Mouse (Mus musculus): ENCODE data around the gene Ptpn14. TPM values are rescaled to one million over a fixed set of nuclear protein-coding genes. Genes with fewer than 3 reads are reported as not detected.

The Ptpn14 gene
- polyA plus RNA-seq, 1 experiment from 2014 or later, result 9.6 TPM

DNA sequence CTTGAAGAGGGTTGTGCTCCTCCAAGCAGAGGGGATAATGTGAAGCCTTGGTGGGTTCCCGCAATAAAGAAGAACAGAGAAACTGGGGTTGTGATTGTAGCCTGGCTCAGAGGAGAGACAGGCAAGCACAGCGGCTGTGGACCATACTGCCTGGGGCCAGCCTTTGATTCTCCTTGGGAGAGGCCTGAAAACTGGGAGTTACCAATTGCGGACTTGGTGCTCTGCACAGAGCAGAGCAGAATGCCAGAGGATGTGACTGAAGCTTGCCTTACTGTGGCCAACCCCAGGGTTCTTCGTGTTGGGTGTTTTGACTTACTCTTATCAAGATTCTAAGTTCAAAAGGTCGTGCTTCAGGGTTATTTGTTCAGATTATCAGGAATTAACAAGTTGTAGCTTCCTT, 92.0 kb downstream of the Ptpn14 start:
- 53% methylated on average over 5 of the region's 5 CpGs for WGBS
- Histone ChIP-seq H3K4me3 (ENCODE audit: low read length) (no peak overlapping the region), H3K27ac (ENCODE audit: low read length) (peak overlapping the region; percentile 46; the same call in 1 of the 2 replicates), H3K36me3 (ENCODE audit: control insufficient read depth, insufficient read depth) (peaks cover 9% of the 10 kb centered on the region), H3K9me3 (replicated peaks; ENCODE audit: control insufficient read depth, low read length) (peaks cover 2% of the 10 kb centered on the region; the same call in 1 of the 2 replicates), H3K9ac (ENCODE audit: low read length) (no peak overlapping the region), H3K27me3 (ENCODE audit: control insufficient read depth, insufficient read depth, low read length) (no peaks in the 10 kb centered on the region), H3K4me2 (ENCODE audit: low read depth, low read length) (no peak overlapping the region), H3K4me1 (ENCODE audit: control insufficient read depth, insufficient read depth, low read length) (peaks cover 42% of the 10 kb centered on the region)
- no peak for ATAC-seq (replicated peaks; ENCODE audit: extremely low read depth, insufficient read depth, low FRiP score)

- H3K36me3 ChIP-seq (ENCODE audit: control insufficient read depth, insufficient read depth), result peaks cover 23% of the 10 kb centered on the region
- no peak for ATAC-seq (replicated peaks; ENCODE audit: extremely low read depth, insufficient read depth, low FRiP score)
- H3K4me3 ChIP-seq (ENCODE audit: low read length), result no peak overlapping the region
- H3K27ac ChIP-seq (ENCODE audit: low read length), result peak overlapping the region; percentile 39; the same call in 1 of the 2 replicates
- peaks cover 16% of the 10 kb centered on the region for H3K4me1 ChIP-seq (ENCODE audit: control insufficient read depth, insufficient read depth, low read length)
- 65% methylated on average over 5 of the region's 5 CpGs for WGBS
- no peaks in the 10 kb centered on the region for H3K27me3 ChIP-seq (ENCODE audit: control insufficient read depth, insufficient read depth, low read length)
- H3K4me2 ChIP-seq (ENCODE audit: low read depth, low read length), result no peak overlapping the region
- peaks cover 2% of the 10 kb centered on the region; the same call in 1 of the 2 replicates for H3K9me3 ChIP-seq (replicated peaks; ENCODE audit: control insufficient read depth, low read length)
- no peak overlapping the region for H3K9ac ChIP-seq (ENCODE audit: low read length)
These were observed 96.4 kb downstream of the Ptpn14 start for GRCm38 (mm10) chr1:189824436-189824835.

DNA sequence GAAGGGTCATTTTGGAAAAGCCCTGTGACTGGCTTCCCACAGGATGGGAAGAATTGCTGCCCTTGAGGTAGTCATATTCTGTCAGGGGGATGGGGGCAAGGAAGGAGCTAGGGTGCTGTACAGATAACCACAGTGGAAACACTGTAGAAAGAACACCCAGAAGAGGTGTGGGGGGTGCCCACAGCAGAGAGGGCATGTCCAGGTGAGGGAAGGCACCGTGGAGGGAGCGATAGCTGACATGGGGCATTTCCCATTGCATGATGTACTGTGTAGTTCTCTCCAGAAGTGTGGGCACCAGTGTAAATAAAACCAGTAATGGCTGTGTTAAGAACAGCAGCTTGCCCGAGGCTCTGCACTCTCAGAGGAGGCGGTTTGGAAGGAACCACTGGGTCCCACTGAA, 102.3 kb downstream of the Ptpn14 start:
- no peak overlapping the region for H3K4me3 ChIP-seq (ENCODE audit: low read length)
- peak; percentile 16; the same call in 1 of the 2 replicates for ATAC-seq (replicated peaks; ENCODE audit: extremely low read depth, insufficient read depth, low FRiP score)
- H3K9ac ChIP-seq (ENCODE audit: low read length), result peak overlapping the region; percentile 19; the same call in 1 of the 2 replicates
- H3K9me3 ChIP-seq (replicated peaks; ENCODE audit: control insufficient read depth, low read length), result no peaks in the 10 kb centered on the region
- peaks cover 7% of the 10 kb centered on the region for H3K4me1 ChIP-seq (ENCODE audit: control insufficient read depth, insufficient read depth, low read length)
- H3K36me3 ChIP-seq (ENCODE audit: control insufficient read depth, insufficient read depth), result peaks cover 16% of the 10 kb centered on the region
- H3K27ac ChIP-seq (ENCODE audit: low read length), result peak overlapping the region; percentile 64
- no peaks in the 10 kb centered on the region for H3K27me3 ChIP-seq (ENCODE audit: control insufficient read depth, insufficient read depth, low read length)
- 64% methylated on average over 4 of the region's 4 CpGs for whole genome bisulfite sequencing
- no peak overlapping the region for H3K4me2 ChIP-seq (ENCODE audit: low read depth, low read length)

- H3K4me3 ChIP-seq (ENCODE audit: low read length), result no peak overlapping the region
- 21% methylated on average over 12 of the region's 12 CpGs for WGBS
- peaks cover 7% of the 10 kb centered on the region for H3K4me1 ChIP-seq (ENCODE audit: control insufficient read depth, insufficient read depth, low read length)
- peaks cover 15% of the 10 kb centered on the region for H3K36me3 ChIP-seq (ENCODE audit: control insufficient read depth, insufficient read depth)
- ATAC-seq (replicated peaks; ENCODE audit: extremely low read depth, insufficient read depth, low FRiP score), result peak; percentile 84
- no peaks in the 10 kb centered on the region for H3K27me3 ChIP-seq (ENCODE audit: control insufficient read depth, insufficient read depth, low read length)
- H3K9me3 ChIP-seq (replicated peaks; ENCODE audit: control insufficient read depth, low read length), result no peaks in the 10 kb centered on the region
- no peak overlapping the region for H3K4me2 ChIP-seq (ENCODE audit: low read depth, low read length)
- peak overlapping the region; percentile 64; the same call in 1 of the 2 replicates for H3K27ac ChIP-seq (ENCODE audit: low read length)
- H3K9ac ChIP-seq (ENCODE audit: low read length), result no peak overlapping the region; the same call in 1 of the 2 replicates
These were observed 102.7 kb downstream of the Ptpn14 start for GRCm38 (mm10) chr1:189830797-189831232.

DNA sequence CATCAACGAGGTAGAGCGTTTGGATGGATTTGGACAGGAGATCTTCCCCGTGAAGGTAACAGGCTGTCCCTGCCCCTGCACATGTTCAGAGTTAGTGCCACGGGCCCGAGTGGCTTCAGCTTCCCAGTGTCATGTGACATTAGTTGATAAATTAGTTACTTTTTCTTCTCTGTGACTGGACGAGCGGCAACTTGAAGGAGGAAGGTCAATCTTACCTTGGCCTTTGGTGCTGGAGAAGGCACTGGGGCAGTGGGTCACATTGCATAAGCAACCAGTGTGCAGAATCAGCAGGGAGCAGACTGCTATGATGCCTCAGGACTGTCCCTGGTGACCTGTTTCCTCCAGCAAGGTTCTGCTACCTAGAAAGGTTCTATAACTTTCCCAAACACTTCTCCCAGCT, 105.3 kb downstream of the Ptpn14 start:
- no peaks in the 10 kb centered on the region for H3K9me3 ChIP-seq (replicated peaks; ENCODE audit: control insufficient read depth, low read length)
- 79% methylated on average over 7 of the region's 7 CpGs for WGBS
- ATAC-seq (replicated peaks; ENCODE audit: extremely low read depth, insufficient read depth, low FRiP score), result no peak
- no peak overlapping the region for H3K4me2 ChIP-seq (ENCODE audit: low read depth, low read length)
- no peak overlapping the region for H3K4me3 ChIP-seq (ENCODE audit: low read length)
- H3K4me1 ChIP-seq (ENCODE audit: control insufficient read depth, insufficient read depth, low read length), result peaks cover 7% of the 10 kb centered on the region
- no peaks in the 10 kb centered on the region for H3K36me3 ChIP-seq (ENCODE audit: control insufficient read depth, insufficient read depth)
- no peaks in the 10 kb centered on the region for H3K27me3 ChIP-seq (ENCODE audit: control insufficient read depth, insufficient read depth, low read length)
- no peak overlapping the region for H3K27ac ChIP-seq (ENCODE audit: low read length)
- no peak overlapping the region for H3K9ac ChIP-seq (ENCODE audit: low read length)

- Histone ChIP-seq H3K27ac (ENCODE audit: low read length) (no peak overlapping the region), H3K9me3 (replicated peaks; ENCODE audit: control insufficient read depth, low read length) (no peaks in the 10 kb centered on the region), H3K4me1 (ENCODE audit: control insufficient read depth, insufficient read depth, low read length) (peaks cover 7% of the 10 kb centered on the region), H3K36me3 (ENCODE audit: control insufficient read depth, insufficient read depth) (no peaks in the 10 kb centered on the region), H3K9ac (ENCODE audit: low read length) (no peak overlapping the region), H3K27me3 (ENCODE audit: control insufficient read depth, insufficient read depth, low read length) (no peaks in the 10 kb centered on the region), H3K4me3 (ENCODE audit: low read length) (no peak overlapping the region), H3K4me2 (ENCODE audit: low read depth, low read length) (no peak overlapping the region)
- no peak for ATAC-seq (replicated peaks; ENCODE audit: extremely low read depth, insufficient read depth, low FRiP score)
- WGBS, result 84% methylated on average over 13 of the region's 13 CpGs
These were observed 106.1 kb downstream of the Ptpn14 start for GRCm38 (mm10) chr1:189834166-189834565.

GRCm38 (mm10) chr1:189846319-189846718, 118.3 kb downstream of the Ptpn14 start:
- ATAC-seq (replicated peaks; ENCODE audit: extremely low read depth, insufficient read depth, low FRiP score), result no peak
- H3K27me3 ChIP-seq (ENCODE audit: control insufficient read depth, insufficient read depth, low read length), result no peaks in the 10 kb centered on the region
- 86% methylated on average over 2 of the region's 2 CpGs for WGBS
- no peak overlapping the region for H3K9ac ChIP-seq (ENCODE audit: low read length)
- H3K36me3 ChIP-seq (ENCODE audit: control insufficient read depth, insufficient read depth), result peaks cover 37% of the 10 kb centered on the region
- H3K9me3 ChIP-seq (replicated peaks; ENCODE audit: control insufficient read depth, low read length), result no peaks in the 10 kb centered on the region
- peaks cover 7% of the 10 kb centered on the region; the same call in 1 of the 2 replicates for H3K4me1 ChIP-seq (ENCODE audit: control insufficient read depth, insufficient read depth, low read length)
- H3K4me3 ChIP-seq (ENCODE audit: low read length), result no peak overlapping the region
- H3K4me2 ChIP-seq (ENCODE audit: low read depth, low read length), result no peak overlapping the region
- H3K27ac ChIP-seq (ENCODE audit: low read length), result no peak overlapping the region

- H3K36me3 ChIP-seq (ENCODE audit: control insufficient read depth, insufficient read depth), result peaks cover 26% of the 10 kb centered on the region
- no peak overlapping the region for H3K4me2 ChIP-seq (ENCODE audit: low read depth, low read length)
- no peaks in the 10 kb centered on the region for H3K9me3 ChIP-seq (replicated peaks; ENCODE audit: control insufficient read depth, low read length)
- WGBS, result 60% methylated on average over 11 of the region's 11 CpGs
- H3K9ac ChIP-seq (ENCODE audit: low read length), result no peak overlapping the region
- no peaks in the 10 kb centered on the region for H3K27me3 ChIP-seq (ENCODE audit: control insufficient read depth, insufficient read depth, low read length)
- no peak overlapping the region for H3K4me3 ChIP-seq (ENCODE audit: low read length)
- peaks cover 7% of the 10 kb centered on the region; the same call in 1 of the 2 replicates for H3K4me1 ChIP-seq (ENCODE audit: control insufficient read depth, insufficient read depth, low read length)
- no peak overlapping the region for H3K27ac ChIP-seq (ENCODE audit: low read length)
- ATAC-seq (replicated peaks; ENCODE audit: extremely low read depth, insufficient read depth, low FRiP score), result no peak
These were observed 121.5 kb downstream of the Ptpn14 start for GRCm38 (mm10) chr1:189849550-189849949.

DNA sequence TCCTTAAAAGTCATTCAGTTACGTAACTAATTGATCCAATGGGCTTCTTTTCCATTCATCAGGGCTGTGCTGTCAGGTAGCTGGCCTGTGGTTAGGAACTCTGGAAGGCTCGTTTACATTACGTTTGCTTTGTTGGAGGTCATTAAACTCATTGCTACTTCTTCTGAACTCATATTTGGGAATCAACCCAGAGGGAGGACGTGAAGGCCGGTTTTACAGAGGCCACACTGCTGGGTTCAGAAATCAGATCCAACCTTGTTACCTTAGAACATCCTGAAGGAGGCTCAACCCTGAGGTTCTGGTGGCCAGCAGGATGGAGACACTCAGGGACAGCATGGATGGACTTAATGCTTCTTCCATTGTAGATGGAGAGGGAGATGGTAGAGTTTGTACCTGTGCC, 124.0 kb downstream of the Ptpn14 start:
- no peak overlapping the region for H3K4me3 ChIP-seq (ENCODE audit: low read length)
- no peak overlapping the region for H3K4me2 ChIP-seq (ENCODE audit: low read depth, low read length)
- no peak overlapping the region for H3K9ac ChIP-seq (ENCODE audit: low read length)
- H3K27me3 ChIP-seq (ENCODE audit: control insufficient read depth, insufficient read depth, low read length), result no peaks in the 10 kb centered on the region
- H3K36me3 ChIP-seq (ENCODE audit: control insufficient read depth, insufficient read depth), result peaks cover 29% of the 10 kb centered on the region
- no peak overlapping the region for H3K27ac ChIP-seq (ENCODE audit: low read length)
- ATAC-seq (replicated peaks; ENCODE audit: extremely low read depth, insufficient read depth, low FRiP score), result no peak
- peaks cover 7% of the 10 kb centered on the region; the same call in 1 of the 2 replicates for H3K4me1 ChIP-seq (ENCODE audit: control insufficient read depth, insufficient read depth, low read length)
- WGBS, result 87% methylated on average over 5 of the region's 5 CpGs
- no peaks in the 10 kb centered on the region for H3K9me3 ChIP-seq (replicated peaks; ENCODE audit: control insufficient read depth, low read length)
